Mouse (Mus musculus) cortical plate, adult 2 months (tissue): ENCODE measurements around the gene Cldn4.

Experiments used
- CTCF ChIP-seq: fragments of 200-500 bp; IDR thresholded peaks from 2 replicates; pipeline ENCODE4 v1.5.1; 2011; ENCODE audit warnings: mild to moderate bottlenecking, control low read depth, low read length; ENCODE audit not compliant: insufficient read depth; ENCODE audit errors: extremely low read depth
- POLR2A ChIP-seq: fragments of 200-500 bp; IDR thresholded peaks from 2 replicates; pipeline ENCODE4 v1.6.1; 2011; ENCODE audit warnings: mild to moderate bottlenecking, low read length, control low read depth; ENCODE audit not compliant: insufficient read depth; ENCODE audit errors: extremely low read depth

DNA sequence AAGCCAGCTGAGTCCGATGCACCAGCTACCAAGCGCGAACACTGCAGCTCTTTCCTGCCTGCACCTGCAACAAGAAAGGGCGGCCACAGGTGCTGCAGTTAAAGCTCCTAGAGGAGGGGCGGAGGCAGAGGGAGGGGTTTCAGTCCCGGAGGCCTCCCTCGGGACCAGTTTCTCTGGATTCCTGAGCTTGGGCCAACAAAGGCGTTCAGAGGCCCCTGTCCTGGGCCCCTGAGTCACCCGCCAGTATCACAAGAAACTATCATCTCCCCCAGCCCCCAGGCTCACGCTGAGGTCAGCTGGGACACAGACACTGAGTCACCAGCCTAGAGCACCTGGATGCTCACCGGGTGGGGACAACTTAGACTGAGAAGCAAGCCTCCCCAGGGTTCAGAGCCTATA is at the start of gene Cldn4:
- TF ChIP-seq CTCF: no peak
- TF ChIP-seq POLR2A: no peak
